In the genomic region with DNA sequence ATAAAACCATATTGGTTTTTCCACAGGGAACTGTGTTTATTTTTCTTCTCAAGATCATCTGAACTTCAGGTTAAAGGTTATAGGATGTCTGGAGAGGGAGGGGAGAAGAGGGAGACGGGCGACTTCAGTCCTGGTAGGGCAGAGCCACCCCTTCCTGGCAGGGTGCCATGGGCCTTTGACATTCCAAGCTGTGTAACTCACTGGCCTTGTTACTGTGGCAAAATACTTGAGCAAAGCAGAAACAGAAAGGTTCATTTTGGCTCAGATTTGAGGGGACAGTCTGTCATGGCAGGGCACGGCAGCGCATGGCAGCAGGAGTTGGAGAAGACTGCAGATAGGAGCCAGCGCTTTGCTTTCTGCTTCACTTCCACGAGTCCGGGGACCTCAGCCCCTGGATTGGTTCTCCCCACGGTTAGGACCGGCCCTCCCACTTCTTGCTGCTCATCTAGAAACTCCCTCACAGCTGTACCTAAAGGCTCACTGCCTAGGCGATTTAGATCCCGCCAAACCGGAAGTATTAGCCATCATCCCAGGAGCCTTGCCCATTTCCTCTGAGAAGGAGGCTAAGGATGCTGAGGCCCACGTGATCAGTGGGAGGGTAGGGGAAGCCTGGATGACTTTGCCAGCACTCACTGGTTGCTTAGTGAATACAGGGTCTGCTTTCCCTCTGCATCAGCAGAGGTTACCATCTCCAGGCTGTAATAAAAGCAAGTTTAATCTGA, we compare ENCODE assay signal across 9 mouse cellular contexts.
DNase-seq lines count a peak whose midpoint lies in the region; ATAC-seq lines count a peak whose summit lies in the region.
"Had no signal": no experiment of that assay in that cellular context is flagged by ENCODE, and none has a peak within 500 bp of the region (broad histone marks: within the 10 kb centered on the region; RNA-seq: fewer than 3 reads in every experiment).

No protein-coding gene starts in this region.

- peak overlapping the region; percentile 41; the same call in 1 of the 2 replicates for H3K9ac ChIP-seq in embryonic facial prominence, embryonic 13.5 days
- H3K9ac ChIP-seq: forebrain, embryonic 15.5 days; limb, embryonic 15.5 days had no signal

- H3K27me3 ChIP-seq in embryonic facial prominence, embryonic 13.5 days: 0 out of 2 replicates have a peak, but pooled peaks cover 3% of the 10 kb centered on the region
- H3K27me3 ChIP-seq: forebrain, embryonic 15.5 days; limb, embryonic 15.5 days had no signal

- H3K4me3 ChIP-seq in embryonic facial prominence, embryonic 13.5 days: no peak overlapping the region
- H3K4me3 ChIP-seq: forebrain, embryonic 15.5 days; limb, embryonic 15.5 days had no signal

- intact Hi-C loops in left cerebral cortex, postnatal 4 days (cut with DNase I): no loop called here

- H3K9me3 ChIP-seq in embryonic facial prominence, embryonic 13.5 days: no peaks in the 10 kb centered on the region
- H3K9me3 ChIP-seq: forebrain, embryonic 15.5 days; limb, embryonic 15.5 days had no signal

- H3K27ac ChIP-seq in embryonic facial prominence, embryonic 13.5 days: no peak overlapping the region
- H3K27ac ChIP-seq: forebrain, embryonic 15.5 days; limb, embryonic 15.5 days had no signal

- WGBS in embryonic facial prominence, embryonic 13.5 days: 39% methylated on average over 13 of the region's 13 CpGs

- no peaks in the 10 kb centered on the region for H3K36me3 ChIP-seq in embryonic facial prominence, embryonic 13.5 days
- H3K36me3 ChIP-seq: forebrain, embryonic 15.5 days; limb, embryonic 15.5 days had no signal

- DNase-seq in left cerebral cortex, postnatal 4 days: peak; percentile 37
- DNase-seq in left cerebral cortex, adult 9 months (ENCODE audit: low spot score in 2 of 2): no peak
- DNase-seq in adipocyte (ENCODE audit: low spot score): peak; percentile 70
- DNase-seq in kidney, postnatal 36 days: peak; percentile 27 to 63
- no peak for DNase-seq in cerebellum, adult 9-10 months
- no peak for DNase-seq in right cerebral cortex, adult 2 months (ENCODE audit: low spot score in 2 of 2)

- peak overlapping the region; percentile 12; the same call in 1 of the 2 replicates for H3K4me2 ChIP-seq in embryonic facial prominence, embryonic 13.5 days
- H3K4me2 ChIP-seq: forebrain, embryonic 15.5 days; limb, embryonic 15.5 days had no signal

- peaks cover 13% of the 10 kb centered on the region for H3K4me1 ChIP-seq in embryonic facial prominence, embryonic 13.5 days

- ATAC-seq in embryonic facial prominence, embryonic 13.5 days (ENCODE audit: insufficient number of reproducible peaks, insufficient read depth, low FRiP score, low TSS enrichment, low read depth): no peak
- ATAC-seq: forebrain, embryonic 15.5 days had no signal

Comparison
In these comparisons a context has a peak if more than half of its experiments do, and no peak if none do; other contexts are left out.
1. DNase-seq: peak in left cerebral cortex, postnatal 4 days (single experiment), adipocyte (single experiment) and kidney, postnatal 36 days (2 of 2); none in left cerebral cortex, adult 9 months (0 of 2), cerebellum, adult 9-10 months (single experiment) and right cerebral cortex, adult 2 months (0 of 2).